Mouse (Mus musculus) neutrophil, adult 83 days (primary cell): ENCODE results near the gene Olfr1094. TPM values are rescaled to one million over a fixed set of nuclear protein-coding genes. Genes with fewer than 3 reads are reported as not detected.

Experiments used
- total RNA-seq, 2 experiments: library from RNA; stranded (reverse); gene quantifications; one replicate each; pipeline ENCODE4 v1.2.4; 2023

The Olfr1094 gene
- not detected for total RNA-seq

GRCm38 (mm10) chr2:86824363-86824762, at the start of gene Olfr1094:
Gene Olfr1094, plus strand, starts transcription at chr2:86824663.

GRCm38 (mm10) chr2:86782179-86782578, 42.3 kb upstream of the Olfr1094 start, which contains the start of gene Olfr1093:
Gene Olfr1093, plus strand, starts transcription at chr2:86782479.

GRCm38 (mm10) chr2:86809918-86810317, 14.5 kb upstream of the Olfr1094 start, which contains the start of gene Olfr141:
Gene Olfr141, minus strand, starts transcription at chr2:86810018.

GRCm38 (mm10) chr2:86851596-86851995, 27.1 kb downstream of the Olfr1094 start, which contains the start of gene Olfr1095:
Gene Olfr1095, minus strand, starts transcription at chr2:86851696.

GRCm38 (mm10) chr2:86874702-86875101, 50.2 kb downstream of the Olfr1094 start, which contains the start of gene Gm13723:
Gene Gm13723, minus strand, starts transcription at chr2:86874802.

Other genes with a start within 250 kb of the Olfr1094 start
- not detected for gene Olfr1082, start 225.7 kb upstream of the Olfr1094 start, total RNA-seq
- gene Olfr1084, start 184.9 kb upstream of the Olfr1094 start, total RNA-seq, result not detected
- not detected for gene Olfr1085, start 162.6 kb upstream of the Olfr1094 start, total RNA-seq
- not detected for gene Olfr1086, start 144.6 kb upstream of the Olfr1094 start, total RNA-seq
- not detected for gene Olfr1087, start 126.3 kb upstream of the Olfr1094 start, total RNA-seq
- gene Olfr1089, start 91.0 kb upstream of the Olfr1094 start, total RNA-seq, result not detected
- not detected for gene Olfr1090, start 65.7 kb upstream of the Olfr1094 start, total RNA-seq
- not detected for gene Olfr1093, start 42.2 kb upstream of the Olfr1094 start, total RNA-seq
- not detected for gene Olfr141, start 14.6 kb upstream of the Olfr1094 start, total RNA-seq
- gene Olfr1095, start 27.0 kb downstream of the Olfr1094 start, total RNA-seq, result not detected
- not detected for gene Gm13723, start 50.1 kb downstream of the Olfr1094 start, total RNA-seq
- not detected for gene Olfr1097, start 67.6 kb downstream of the Olfr1094 start, total RNA-seq
- gene Olfr1098, start 99.9 kb downstream of the Olfr1094 start, total RNA-seq, result not detected
- gene Olfr1099, start 136.0 kb downstream of the Olfr1094 start, total RNA-seq, result not detected
- gene Olfr1100, start 155.3 kb downstream of the Olfr1094 start, total RNA-seq, result not detected
- gene Olfr1101, start 166.6 kb downstream of the Olfr1094 start, total RNA-seq, result not detected
- not detected for gene Olfr1102, start 173.7 kb downstream of the Olfr1094 start, total RNA-seq
- not detected for gene Olfr1104, start 202.4 kb downstream of the Olfr1094 start, total RNA-seq
- gene Olfr1105, start 211.9 kb downstream of the Olfr1094 start, total RNA-seq, result not detected
- not detected for gene Olfr1106, start 227.6 kb downstream of the Olfr1094 start, total RNA-seq